Mouse (Mus musculus) T-helper 17 cell (primary cell): ENCODE data around the gene Naa16.

Experiments
- in situ Hi-C, 2 experiments: fragments of 300-600 bp; cut with MboI, MseI; formaldehyde crosslinking; loops; 1 replicate in 1 of 2; 2 replicates in 1 of 2; pipeline ENCODE4 v1.15.1; 2025; ENCODE audit warnings: high pct_unique_total_duplicates in 2 of 2

Gene Naa16

GRCm38 (mm10) chr14:79300641-79301350, 89.8 kb downstream of the Naa16 start:
- in situ Hi-C loops: loop anchor here in 1 of 2 experiments (10.0 kb wide), 1 partner anchor 176 kb away; no protein-coding TSS in a partner anchor

- in situ Hi-C loops: loop anchor here in 1 of 2 experiments (10.0 to 25.0 kb wide), 2 partner anchors 175 to 862 kb away; no protein-coding TSS in a partner anchor
These were observed 90.8 kb downstream of the Naa16 start for GRCm38 (mm10) chr14:79299796-79300195.

GRCm38 (mm10) chr14:79299230-79299629, 91.3 kb downstream of the Naa16 start:
- in situ Hi-C loops: loop anchor here in 1 of 2 experiments (25.0 kb wide), 1 partner anchor 862 kb away; no protein-coding TSS in a partner anchor

- in situ Hi-C loops: loop anchor here in 1 of 2 experiments (25.0 kb wide), 1 partner anchor 861 kb away; no protein-coding TSS in a partner anchor
These were observed 92.1 kb downstream of the Naa16 start for GRCm38 (mm10) chr14:79298314-79298992.

GRCm38 (mm10) chr14:79296836-79297235, 93.7 kb downstream of the Naa16 start:
- in situ Hi-C loops: loop anchor here in 1 of 2 experiments (25.0 kb wide), 1 partner anchor 860 kb away; no protein-coding TSS in a partner anchor

- in situ Hi-C loops: loop anchor here in 1 of 2 experiments (25.0 kb wide), 1 partner anchor 859 kb away; no protein-coding TSS in a partner anchor
These were observed 94.4 kb downstream of the Naa16 start for GRCm38 (mm10) chr14:79296201-79296600.

GRCm38 (mm10) chr14:79295579-79295978, 95.0 kb downstream of the Naa16 start:
- in situ Hi-C loops: loop anchor here in 1 of 2 experiments (25.0 kb wide), 1 partner anchor 858 kb away; no protein-coding TSS in a partner anchor

- in situ Hi-C loops: loop anchor here in 1 of 2 experiments (25.0 kb wide), 1 partner anchor 858 kb away; no protein-coding TSS in a partner anchor
These were observed 95.6 kb downstream of the Naa16 start for GRCm38 (mm10) chr14:79294950-79295349.

- in situ Hi-C loops: loop anchor here in 1 of 2 experiments (25.0 kb wide), 1 partner anchor 857 kb away; no protein-coding TSS in a partner anchor
These were observed 96.3 kb downstream of the Naa16 start for GRCm38 (mm10) chr14:79294051-79294814.

- in situ Hi-C loops: loop anchor here in 1 of 2 experiments (25.0 kb wide), 1 partner anchor 856 kb away; no protein-coding TSS in a partner anchor
These were observed 97.3 kb downstream of the Naa16 start for GRCm38 (mm10) chr14:79293119-79293780.

GRCm38 (mm10) chr14:79291629-79292028, 98.9 kb downstream of the Naa16 start:
- in situ Hi-C loops: loop anchor here in 1 of 2 experiments (25.0 kb wide), 1 partner anchor 854 kb away; no protein-coding TSS in a partner anchor

- in situ Hi-C loops: loop anchor here in 1 of 2 experiments (25.0 kb wide), 1 partner anchor 854 kb away; no protein-coding TSS in a partner anchor
These were observed 99.7 kb downstream of the Naa16 start for GRCm38 (mm10) chr14:79290683-79291425.

GRCm38 (mm10) chr14:79289909-79290308, 100.7 kb downstream of the Naa16 start:
- in situ Hi-C loops: loop anchor here in 1 of 2 experiments (25.0 kb wide), 1 partner anchor 853 kb away; no protein-coding TSS in a partner anchor

- in situ Hi-C loops: loop anchor here in 1 of 2 experiments (25.0 kb wide), 1 partner anchor 851 kb away; no protein-coding TSS in a partner anchor
These were observed 102.3 kb downstream of the Naa16 start for GRCm38 (mm10) chr14:79288280-79288679.

GRCm38 (mm10) chr14:79287251-79287863, 103.2 kb downstream of the Naa16 start:
- in situ Hi-C loops: loop anchor here in 1 of 2 experiments (25.0 kb wide), 1 partner anchor 850 kb away; no protein-coding TSS in a partner anchor

GRCm38 (mm10) chr14:79285549-79285948, 105.0 kb downstream of the Naa16 start:
- in situ Hi-C loops: loop anchor here in 1 of 2 experiments (25.0 kb wide), 1 partner anchor 848 kb away; no protein-coding TSS in a partner anchor

GRCm38 (mm10) chr14:79284616-79285015, 106.0 kb downstream of the Naa16 start:
- in situ Hi-C loops: loop anchor here in 1 of 2 experiments (25.0 kb wide), 1 partner anchor 847 kb away; no protein-coding TSS in a partner anchor

- in situ Hi-C loops: loop anchor here in 1 of 2 experiments (25.0 kb wide), 1 partner anchor 847 kb away; no protein-coding TSS in a partner anchor
These were observed 106.6 kb downstream of the Naa16 start for GRCm38 (mm10) chr14:79283952-79284351.
